Mouse (Mus musculus) lung, adult 2 months (tissue): Measurements from ENCODE around the gene Pank4.

Experiments used
- CTCF ChIP-seq: fragments of 200-500 bp; IDR thresholded peaks from 2 replicates; pipeline ENCODE4 v1.5.1; 2011; ENCODE audit warnings: mild to moderate bottlenecking, low read length, control low read depth; ENCODE audit not compliant: insufficient read depth
- POLR2A ChIP-seq: fragments of 200-500 bp; IDR thresholded peaks from 2 replicates; pipeline ENCODE4 v1.6.1; 2011; ENCODE audit warnings: low read depth, mild to moderate bottlenecking, control low read depth, low read length, borderline replicate concordance; ENCODE audit errors: extremely low read depth

- no peak for TF ChIP-seq CTCF
- TF ChIP-seq POLR2A: no peak
Observed at GRCm38 (mm10) chr4:154948066-154948939, 15.6 kb upstream of the Pank4 start.
